Mouse (Mus musculus) lung, postnatal 0 days (tissue): ENCODE measurements at regions not wholly inside any gene's neighbourhood (a gene's known extent, or its start where the extent isn't known, plus 50 kb on each side); places are given as distances from the start of the nearest gene placed in this dataset.
A peak's percentile ranks its signal among the peaks of the same experiment; 100 is the strongest.

Experiments
- CTCF ChIP-seq: IDR thresholded peaks from 2 replicates; pipeline ENCODE4 v1.5.1; 2016; ENCODE audit warnings: antibody characterized with exemption, mild to moderate bottlenecking
- EP300 ChIP-seq: IDR thresholded peaks from 2 replicates; pipeline ENCODE4 v1.6.1; 2016; ENCODE audit warnings: antibody characterized with exemption, mild to moderate bottlenecking, control low read depth

GRCm38 (mm10) chr6:126481257-126481656 is 54.0 kb downstream of the Kcna5 start:
- TF ChIP-seq CTCF (peak; percentile 55), EP300 (no peak)
